Mouse (Mus musculus) neural tube, embryonic 15.5 days (tissue): ENCODE data around the gene Trpm6. TPM values are rescaled to one million over a fixed set of nuclear protein-coding genes. Genes with fewer than 3 reads are reported as not detected.

Source experiments
- ATAC-seq: fragments of 200-750 bp; cut with Nextera tagmentation; 2 replicates; pipeline ENCODE4 v1.8.0; 2017; ENCODE audit warnings: mild to moderate bottlenecking, moderate TSS enrichment, moderate library complexity; ENCODE audit not compliant: low FRiP score
- H3K27ac ChIP-seq: fragments of 300-500 bp; sonication (generic); replicated peaks from 2 replicates; pipeline ENCODE4 v1.5.1; 2015; ENCODE audit warnings: mild to moderate bottlenecking, inconsistent platforms
- H3K27me3 ChIP-seq: fragments of 300-500 bp; sonication (generic); replicated peaks from 2 replicates; pipeline ENCODE4 v1.6.1; 2015; ENCODE audit warnings: inconsistent platforms
- H3K36me3 ChIP-seq: fragments of 300-500 bp; sonication (generic); 2 replicates; pipeline ENCODE4 v1.6.1; 2015; ENCODE audit warnings: inconsistent platforms
- H3K4me1 ChIP-seq: fragments of 300-500 bp; sonication (generic); 2 replicates; pipeline ENCODE4 v1.6.1; 2015; ENCODE audit warnings: inconsistent platforms
- H3K4me2 ChIP-seq: fragments of 300-500 bp; sonication (generic); 2 replicates; pipeline ENCODE4 v1.6.1; 2015; ENCODE audit warnings: inconsistent platforms, mild to moderate bottlenecking, moderate library complexity
- H3K4me3 ChIP-seq: fragments of 300-500 bp; sonication (generic); replicated peaks from 2 replicates; pipeline ENCODE4 v1.5.1; 2015; ENCODE audit warnings: mild to moderate bottlenecking, inconsistent platforms
- H3K9ac ChIP-seq: fragments of 300-500 bp; sonication (generic); replicated peaks from 2 replicates; pipeline ENCODE4 v1.6.1; 2015; ENCODE audit warnings: mild to moderate bottlenecking, inconsistent platforms
- H3K9me3 ChIP-seq: fragments of 300-500 bp; sonication (generic); replicated peaks from 2 replicates; pipeline ENCODE4 v1.6.1; 2016; ENCODE audit warnings: inconsistent platforms
- WGBS: fragments of 180-500 bp; shearing (Covaris S2); methylation state at CpG from one replicate; pipeline ENCODE4 v1.1.7; 2015; ENCODE audit warnings: mixed read lengths; 5-methylcytosine and 5-hydroxymethylcytosine counted together
- polyA plus RNA-seq: library from polyadenylated mRNA; unstranded; fragments of >200 nt; fragmentation: Nextera tagmentation; extraction: Ambion mirVana; gene quantifications from 2 replicates; pipeline ENCODE4 v1.2.1, GENCODE M21; 2015

Trpm6 gene
- polyA plus RNA-seq, 1 experiment from 2014 or later: 0.37 TPM

- Histone ChIP-seq H3K9me3 (no peaks in the 10 kb centered on the region), H3K27ac (no peak overlapping the region), H3K9ac (no peak overlapping the region), H3K4me2 (no peak overlapping the region), H3K4me3 (no peak overlapping the region), H3K36me3 (no peaks in the 10 kb centered on the region), H3K4me1 (peaks cover 12% of the 10 kb centered on the region), H3K27me3 (no peaks in the 10 kb centered on the region)
- ATAC-seq: no peak
These were observed 148.5 kb downstream of the Trpm6 start for GRCm38 (mm10) chr19:18898238-18898637.

- Histone ChIP-seq H3K4me2 (peak overlapping the region; percentile 45), H3K27ac (peak overlapping the region; percentile 43; the same call in 1 of the 2 replicates), H3K36me3 (no peaks in the 10 kb centered on the region), H3K4me3 (0 out of 2 replicates have a peak overlapping the region, but pooled peaks have one; percentile 5), H3K27me3 (no peaks in the 10 kb centered on the region), H3K9ac (no peak overlapping the region), H3K4me1 (peaks cover 12% of the 10 kb centered on the region), H3K9me3 (no peaks in the 10 kb centered on the region)
- peak; percentile 72 for ATAC-seq
- WGBS: 17% methylated on average over 15 of the region's 15 CpGs
These were observed 152.4 kb downstream of the Trpm6 start for GRCm38 (mm10) chr19:18902041-18902693.

GRCm38 (mm10) chr19:18902694-18903067 lies 152.9 kb downstream of the Trpm6 start:
- Histone ChIP-seq H3K27me3 (no peaks in the 10 kb centered on the region), H3K4me3 (0 out of 2 replicates have a peak overlapping the region, but pooled peaks have one; percentile 5), H3K9ac (no peak overlapping the region), H3K4me1 (peaks cover 12% of the 10 kb centered on the region), H3K9me3 (no peaks in the 10 kb centered on the region), H3K27ac (0 out of 2 replicates have a peak overlapping the region, but pooled peaks have one; percentile 43), H3K4me2 (peak overlapping the region; percentile 45), H3K36me3 (no peaks in the 10 kb centered on the region)
- ATAC-seq: peak; percentile 73
- WGBS: 17% methylated on average over 6 of the region's 6 CpGs

- H3K4me2 ChIP-seq: no peak overlapping the region
- H3K4me1 ChIP-seq: peaks cover 12% of the 10 kb centered on the region
- no peaks in the 10 kb centered on the region for H3K27me3 ChIP-seq
- H3K9ac ChIP-seq: no peak overlapping the region
- H3K9me3 ChIP-seq: no peaks in the 10 kb centered on the region
- H3K27ac ChIP-seq: no peak overlapping the region
- 66% methylated on average over 3 of the region's 3 CpGs for WGBS
- no peak for ATAC-seq
- no peak overlapping the region for H3K4me3 ChIP-seq
- H3K36me3 ChIP-seq: no peaks in the 10 kb centered on the region
These were observed 155.7 kb downstream of the Trpm6 start for GRCm38 (mm10) chr19:18905511-18905910.

GRCm38 (mm10) chr19:18909641-18910040 lies 159.9 kb downstream of the Trpm6 start:
- no peak for ATAC-seq

GRCm38 (mm10) chr19:18911755-18912340 lies 162.1 kb downstream of the Trpm6 start:
- no peak overlapping the region for H3K4me2 ChIP-seq
- H3K9me3 ChIP-seq: no peaks in the 10 kb centered on the region
- H3K4me3 ChIP-seq: no peak overlapping the region
- no peaks in the 10 kb centered on the region for H3K36me3 ChIP-seq
- no peak overlapping the region for H3K9ac ChIP-seq
- H3K27ac ChIP-seq: no peak overlapping the region
- no peak for ATAC-seq
- H3K27me3 ChIP-seq: no peaks in the 10 kb centered on the region
- no peaks in the 10 kb centered on the region for H3K4me1 ChIP-seq

More at GRCm38 (mm10) chr19:18909641-18910040, 159.9 kb downstream of the Trpm6 start:
- Histone ChIP-seq H3K4me2 (no peak overlapping the region), H3K27me3 (no peaks in the 10 kb centered on the region), H3K27ac (no peak overlapping the region), H3K9ac (no peak overlapping the region), H3K36me3 (no peaks in the 10 kb centered on the region), H3K4me1 (no peaks in the 10 kb centered on the region), H3K4me3 (no peak overlapping the region), H3K9me3 (no peaks in the 10 kb centered on the region)
- whole genome bisulfite sequencing: 57% methylated on average over 3 of the region's 3 CpGs

- Histone ChIP-seq H3K4me2 (no peak overlapping the region), H3K27ac (no peak overlapping the region), H3K4me3 (no peak overlapping the region), H3K4me1 (no peaks in the 10 kb centered on the region), H3K9me3 (no peaks in the 10 kb centered on the region), H3K9ac (no peak overlapping the region), H3K27me3 (no peaks in the 10 kb centered on the region), H3K36me3 (no peaks in the 10 kb centered on the region)
- ATAC-seq: no peak; the same call in 1 of the 2 replicates
- WGBS: 50% methylated on average over 6 of the region's 6 CpGs
These were observed 191.6 kb downstream of the Trpm6 start for GRCm38 (mm10) chr19:18941391-18941790.

Other genes starting within 250 kb of the Trpm6 start
- 43.9 and 55.2 TPM in 2 replicates for gene Ostf1, start 118.2 kb upstream of the Trpm6 start, polyA plus RNA-seq
- gene Nmrk1, start 118.0 kb upstream of the Trpm6 start, polyA plus RNA-seq: 8.3 and 10.1 TPM in 2 replicates
- 12.7 and 14.1 TPM in 2 replicates for gene Carnmt1, start 79.2 kb upstream of the Trpm6 start, polyA plus RNA-seq
- gene D030056L22Rik, start 36.8 kb upstream of the Trpm6 start, polyA plus RNA-seq: 51.8 and 53.6 TPM in 2 replicates